Mouse (Mus musculus) heart, embryonic 11.5 days (tissue): ENCODE results near the gene Snx17. TPM values are rescaled to one million over a fixed set of nuclear protein-coding genes. Genes with fewer than 3 reads are reported as not detected.
A peak's percentile ranks its signal among the peaks of the same experiment; 100 is the strongest.

Experiments used
- ATAC-seq: fragments of 200-750 bp; cut with Nextera tagmentation; replicated peaks from 2 replicates; pipeline ENCODE4 v1.8.0; 2017; ENCODE audit warnings: moderate library complexity; ENCODE audit not compliant: insufficient number of reproducible peaks, low FRiP score, low TSS enrichment
- H3K27ac ChIP-seq: fragments of 300-500 bp; sonication (generic); 2 replicates; pipeline ENCODE4 v1.5.1; 2014; ENCODE audit warnings: mild to moderate bottlenecking, low read depth, low read length
- H3K27me3 ChIP-seq: fragments of 300-500 bp; sonication (generic); 2 replicates; pipeline ENCODE4 v1.6.1; 2014; ENCODE audit warnings: mild to moderate bottlenecking, low read length, mixed read lengths; ENCODE audit not compliant: control insufficient read depth, insufficient read depth
- H3K36me3 ChIP-seq: fragments of 300-500 bp; sonication (generic); 2 replicates; pipeline ENCODE4 v1.6.1; 2014; ENCODE audit warnings: mild to moderate bottlenecking, low read length, moderate library complexity, mixed read lengths; ENCODE audit not compliant: control insufficient read depth, insufficient read depth
- H3K4me1 ChIP-seq: fragments of 300-500 bp; sonication (generic); 2 replicates; pipeline ENCODE4 v1.6.1; 2014; ENCODE audit warnings: low read length; ENCODE audit not compliant: control insufficient read depth, insufficient read depth
- H3K4me2 ChIP-seq: fragments of 300-500 bp; sonication (generic); 2 replicates; pipeline ENCODE4 v1.6.1; 2014; ENCODE audit warnings: mild to moderate bottlenecking, moderate library complexity
- H3K4me3 ChIP-seq: fragments of 300-500 bp; sonication (generic); 2 replicates; pipeline ENCODE4 v1.5.1; 2014; ENCODE audit warnings: low read depth, low read length
- H3K9ac ChIP-seq: fragments of 300-500 bp; sonication (generic); 2 replicates; pipeline ENCODE4 v1.6.1; 2014; ENCODE audit warnings: mild to moderate bottlenecking, low read depth, low read length, moderate library complexity
- H3K9me3 ChIP-seq: fragments of 300-500 bp; sonication (generic); replicated peaks from 2 replicates; pipeline ENCODE4 v1.6.1; 2016; ENCODE audit warnings: low read length; ENCODE audit not compliant: control insufficient read depth
- WGBS: fragments of 180-500 bp; shearing (Covaris S2); extraction: QIAGEN DNeasy Blood & Tissue Kit; methylation state at CpG from one replicate; pipeline ENCODE4 v1.1.7; 2014; ENCODE audit not compliant: insufficient replicate concordance; 5-methylcytosine and 5-hydroxymethylcytosine counted together
- polyA plus RNA-seq: library from polyadenylated mRNA; unstranded; fragments of >200 nt; fragmentation: Nextera tagmentation; extraction: Ambion mirVana; gene quantifications from 2 replicates; pipeline ENCODE4 v1.2.1, GENCODE M21; 2014

Gene Snx17
- polyA plus RNA-seq, 1 experiment from 2014 or later, result 115 TPM

- WGBS, result under 1% methylated on average over 80 of the region's 103 CpGs
- H3K9me3 ChIP-seq, result peaks cover 2% of the 10 kb centered on the region; the same call in 1 of the 2 replicates
- H3K27me3 ChIP-seq, result no peaks in the 10 kb centered on the region
- H3K4me2 ChIP-seq, result peak within 1 kb of the TSS; percentile 75
- H3K4me1 ChIP-seq, result peaks cover 5% of the 10 kb centered on the region
- peak within 1 kb of the TSS; percentile 89 for H3K4me3 ChIP-seq
- H3K9ac ChIP-seq, result peak within 1 kb of the TSS; percentile 98
- peak; percentile 98 for ATAC-seq
- H3K27ac ChIP-seq, result peak within 1 kb of the TSS; percentile 99
- peaks cover 16% of the 10 kb centered on the region for H3K36me3 ChIP-seq
Observed at GRCm38 (mm10) chr5:31240637-31241521, 47.9 kb downstream of the Snx17 start, which contains the start of the genes Nrbp1 and Gm9970. Nrbp1 (plus strand) TSS chr5:31240864. Gm9970 (minus strand) TSS chr5:31241232.

GRCm38 (mm10) chr5:31241522-31242034 is 48.6 kb downstream of the Snx17 start:
- H3K4me2 ChIP-seq, result peak overlapping the region; percentile 75
- 2% methylated on average over 13 of the region's 13 CpGs for WGBS
- H3K27me3 ChIP-seq, result no peaks in the 10 kb centered on the region
- H3K4me1 ChIP-seq, result peaks cover 5% of the 10 kb centered on the region
- H3K9ac ChIP-seq, result peak overlapping the region; percentile 98
- peak overlapping the region; percentile 99 for H3K27ac ChIP-seq
- H3K9me3 ChIP-seq, result no peaks in the 10 kb centered on the region
- H3K36me3 ChIP-seq, result peaks cover 21% of the 10 kb centered on the region
- H3K4me3 ChIP-seq, result peak overlapping the region; percentile 89
- no peak for ATAC-seq

GRCm38 (mm10) chr5:31242191-31242590 is 49.2 kb downstream of the Snx17 start:
- Histone ChIP-seq H3K9me3 (no peaks in the 10 kb centered on the region), H3K4me2 (peak overlapping the region; percentile 75), H3K27me3 (no peaks in the 10 kb centered on the region), H3K36me3 (peaks cover 24% of the 10 kb centered on the region), H3K4me1 (peaks cover 5% of the 10 kb centered on the region), H3K9ac (peak overlapping the region; percentile 98), H3K4me3 (peak overlapping the region; percentile 89), H3K27ac (peak overlapping the region; percentile 99; the same call in 1 of the 2 replicates)
- WGBS, result 26% methylated on average over 10 of the region's 10 CpGs
- ATAC-seq, result no peak

Other genes starting within 250 kb of the Snx17 start
- gene Cgref1, start 247.6 kb upstream of the Snx17 start, polyA plus RNA-seq, result 4.4 and 5.4 TPM in 2 replicates
- 69.1 and 70.2 TPM in 2 replicates for gene Preb, start 232.9 kb upstream of the Snx17 start, polyA plus RNA-seq
- 0.04 and 0.15 TPM in 2 replicates for gene Tcf23, start 224.6 kb upstream of the Snx17 start, polyA plus RNA-seq
- 96.8 and 101 TPM in 2 replicates for gene Atraid, start 144.9 kb upstream of the Snx17 start, polyA plus RNA-seq
- gene Slc5a6, start 144.3 kb upstream of the Snx17 start, polyA plus RNA-seq, result 5.4 and 7.1 TPM in 2 replicates
- 22.9 and 23.1 TPM in 2 replicates for gene Cad, start 138.4 kb upstream of the Snx17 start, polyA plus RNA-seq
- not detected in 2 replicates for gene Dnajc5g, start 86.9 kb upstream of the Snx17 start, polyA plus RNA-seq
- gene Slc30a3, start 85.0 kb upstream of the Snx17 start, polyA plus RNA-seq, result 0.47 and 0.48 TPM in 2 replicates
- gene Trim54, start 76.5 kb upstream of the Snx17 start, polyA plus RNA-seq, result 13.9 and 16.7 TPM in 2 replicates
- gene Ucn, start 54.4 kb upstream of the Snx17 start, polyA plus RNA-seq, result 0.51 TPM in 1 of 2 replicates, not detected in the other
- 78.1 and 82.1 TPM in 2 replicates for gene Mpv17, start 39.0 kb upstream of the Snx17 start, polyA plus RNA-seq
- 0.76 and 1.2 TPM in 2 replicates for gene Gm29609, start 13.3 kb upstream of the Snx17 start, polyA plus RNA-seq
- 48.2 and 50.8 TPM in 2 replicates for gene Gtf3c2, start 13.1 kb upstream of the Snx17 start, polyA plus RNA-seq
- gene Eif2b4, start 203 bp downstream of the Snx17 start, polyA plus RNA-seq, result 56.7 and 58.6 TPM in 2 replicates
- 4.8 and 5.0 TPM in 2 replicates for gene Zfp513, start 9.1 kb downstream of the Snx17 start, polyA plus RNA-seq
- gene Ppm1g, start 27.5 kb downstream of the Snx17 start, polyA plus RNA-seq, result 103 and 116 TPM in 2 replicates
- 124 and 141 TPM in 2 replicates for gene Nrbp1, start 47.6 kb downstream of the Snx17 start, polyA plus RNA-seq
- gene Gm9970, start 48.0 kb downstream of the Snx17 start, polyA plus RNA-seq, result 0.53 and 0.59 TPM in 2 replicates
- gene Krtcap3, start 58.5 kb downstream of the Snx17 start, polyA plus RNA-seq, result 7.1 and 7.7 TPM in 2 replicates
- gene Ift172, start 97.9 kb downstream of the Snx17 start, polyA plus RNA-seq, result 22.7 and 30.7 TPM in 2 replicates
- 22.3 and 28.5 TPM in 2 replicates for gene Fndc4, start 102.9 kb downstream of the Snx17 start, polyA plus RNA-seq
- 0.51 and 0.60 TPM in 2 replicates for gene Gckr, start 104.2 kb downstream of the Snx17 start, polyA plus RNA-seq